Mouse (Mus musculus) liver, embryonic 11.5 days (tissue): ENCODE data around the gene Cks1b. TPM values are rescaled to one million over a fixed set of nuclear protein-coding genes. Genes with fewer than 3 reads are reported as not detected.

Experiments
- ATAC-seq: fragments of 200-750 bp; cut with Nextera tagmentation; replicated peaks from 2 replicates; pipeline ENCODE4 v1.8.0; 2017; ENCODE audit warnings: moderate number of reproducible peaks, mild to moderate bottlenecking, moderate TSS enrichment, moderate library complexity; ENCODE audit not compliant: low FRiP score
- DNase-seq: peaks from one replicate; pipeline ENCODE4 v3.0.0-alpha.2; 2017; ENCODE audit warnings: low spot score
- H3K27ac ChIP-seq: fragments of 300-500 bp; sonication (generic); 2 replicates; pipeline ENCODE4 v1.5.1; 2014; ENCODE audit warnings: mild to moderate bottlenecking, low read depth, low read length, control low read depth
- H3K27me3 ChIP-seq: fragments of 300-500 bp; sonication (generic); replicated peaks from 2 replicates; pipeline ENCODE4 v1.6.1; 2014; ENCODE audit warnings: low read length, mixed read lengths; ENCODE audit not compliant: control insufficient read depth, insufficient read depth
- H3K36me3 ChIP-seq: fragments of 300-500 bp; sonication (generic); 2 replicates; pipeline ENCODE4 v1.6.1; 2014; ENCODE audit warnings: mild to moderate bottlenecking, low read length, moderate library complexity, mixed read lengths; ENCODE audit not compliant: control insufficient read depth, insufficient read depth
- H3K4me1 ChIP-seq: fragments of 300-500 bp; sonication (generic); replicated peaks from 2 replicates; pipeline ENCODE4 v1.6.1; 2014; ENCODE audit warnings: low read length, mixed read lengths; ENCODE audit not compliant: control insufficient read depth, insufficient read depth
- H3K4me2 ChIP-seq: fragments of 300-500 bp; sonication (generic); 2 replicates; pipeline ENCODE4 v1.6.1; 2014; ENCODE audit warnings: mild to moderate bottlenecking, control low read depth, moderate library complexity
- H3K4me3 ChIP-seq: fragments of 300-500 bp; sonication (generic); 2 replicates; pipeline ENCODE4 v1.5.1; 2014; ENCODE audit warnings: low read depth, low read length, control low read depth
- H3K9ac ChIP-seq: fragments of 300-500 bp; sonication (generic); 2 replicates; pipeline ENCODE4 v1.6.1; 2014; ENCODE audit warnings: low read depth, low read length, control low read depth
- H3K9me3 ChIP-seq: fragments of 300-500 bp; sonication (generic); 2 replicates; pipeline ENCODE4 v1.6.1; 2016; ENCODE audit warnings: low read length, inconsistent platforms, mixed read lengths; ENCODE audit not compliant: control insufficient read depth
- WGBS: fragments of 180-500 bp; shearing (Covaris S2); extraction: QIAGEN DNeasy Blood & Tissue Kit; methylation state at CpG from one replicate; pipeline ENCODE4 v1.1.7; 2014; 5-methylcytosine and 5-hydroxymethylcytosine counted together
- polyA plus RNA-seq: library from polyadenylated mRNA; unstranded; fragments of >200 nt; fragmentation: Nextera tagmentation; extraction: Ambion mirVana; gene quantifications from 2 replicates; pipeline ENCODE4 v1.2.1, GENCODE M21; 2014

Cks1b gene
- 498 and 502 TPM in 2 replicates for polyA plus RNA-seq

DNA sequence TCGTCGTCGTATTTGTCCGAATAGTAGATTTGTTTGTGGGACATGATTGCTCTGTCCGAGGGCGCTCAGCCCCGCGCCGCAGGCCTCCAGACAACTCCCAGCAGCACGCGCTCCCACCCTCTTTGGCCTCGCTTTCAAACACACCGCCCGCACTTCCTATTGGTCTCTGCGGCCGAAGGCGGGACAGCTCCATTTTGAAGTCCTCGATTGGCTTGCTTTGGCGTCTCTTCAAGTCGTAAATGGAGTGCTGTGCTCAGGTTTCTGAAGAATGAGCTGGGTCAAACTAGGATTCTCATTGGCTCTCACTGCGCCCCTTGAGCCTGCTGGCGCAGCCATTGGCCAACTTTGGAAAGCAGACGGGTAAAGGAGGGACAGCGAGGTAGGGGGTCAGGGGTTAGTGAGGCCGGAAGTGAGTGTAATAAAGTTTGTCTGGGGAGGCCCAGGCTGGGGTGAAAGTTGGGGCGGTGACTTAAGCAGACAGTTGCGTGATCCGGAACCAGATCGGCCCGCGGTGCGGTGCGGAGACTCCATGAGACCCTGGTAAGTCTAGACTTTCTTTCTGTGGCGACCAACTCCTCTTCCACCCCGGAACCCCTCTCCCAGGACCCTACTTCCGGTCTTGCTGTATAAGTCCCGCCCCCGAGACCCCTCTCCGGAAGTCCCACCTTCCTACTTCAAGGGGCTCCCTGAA, at the start of gene Cks1b, which contains the start of gene Shc1:
Gene Cks1b, minus strand, starts transcription at position 214 of the 691 bp plus-strand sequence.
Gene Shc1, plus strand, starts transcription at position 274 of the 691 bp plus-strand sequence.
- Histone ChIP-seq H3K36me3 (peaks cover 26% of the 10 kb centered on the region), H3K9me3 (no peaks in the 10 kb centered on the region), H3K4me2 (peak within 1 kb of the TSS; percentile 98), H3K4me1 (peaks cover 35% of the 10 kb centered on the region), H3K27me3 (no peaks in the 10 kb centered on the region), H3K4me3 (peak within 1 kb of the TSS; percentile 63), H3K27ac (peak within 1 kb of the TSS; percentile 95), H3K9ac (peak within 1 kb of the TSS; percentile 75)
- ATAC-seq (peak; percentile 91), DNase-seq (peak; percentile 93)
- under 1% methylated on average over 39 of the region's 39 CpGs for WGBS

DNA sequence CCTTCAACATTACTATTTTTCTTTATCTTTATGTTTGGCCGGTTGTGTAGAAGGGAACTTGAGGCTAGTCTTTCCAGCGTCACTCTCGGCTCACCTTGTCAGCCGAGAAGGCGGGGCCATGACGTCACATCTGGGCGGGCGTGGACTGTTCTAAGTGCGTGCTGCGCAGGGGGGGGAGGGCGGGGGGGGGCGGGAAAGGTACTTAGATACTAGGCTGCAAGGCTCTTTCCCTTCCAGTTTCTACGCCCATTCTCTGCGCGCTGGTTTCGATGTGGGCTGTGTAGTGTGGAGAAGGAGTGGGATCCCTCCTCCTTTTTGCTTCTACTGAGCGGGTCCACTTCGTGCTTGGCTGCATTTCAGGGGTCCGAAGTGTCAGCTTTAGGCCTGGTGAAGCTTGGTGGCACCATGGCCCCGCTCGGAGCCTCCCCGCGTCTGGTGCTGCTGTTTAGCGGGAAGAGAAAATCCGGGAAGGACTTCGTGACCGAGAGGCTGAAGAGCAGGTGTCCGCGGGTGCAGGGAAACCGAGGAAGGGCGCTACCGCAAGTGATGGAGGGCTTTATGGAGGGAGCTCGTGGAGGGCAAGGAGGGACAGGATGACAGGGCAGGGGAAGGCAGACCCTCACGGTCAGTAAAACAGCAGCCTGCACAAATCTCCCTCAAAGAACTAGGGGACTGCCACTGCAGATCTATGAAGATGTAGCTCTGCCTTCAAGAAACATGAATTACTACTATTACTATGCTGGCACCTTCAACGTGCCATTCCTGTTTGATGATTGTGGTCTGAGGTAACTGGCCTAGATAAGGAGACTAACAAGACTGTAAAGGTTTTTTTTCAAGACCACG, 41.0 kb upstream of the Cks1b start:
- WGBS = under 1% methylated on average over 35 of the region's 36 CpGs
- DNase-seq (peak; percentile 92), ATAC-seq (peak; percentile 88)
- Histone ChIP-seq H3K9ac (peak overlapping the region; percentile 79), H3K4me1 (peaks cover 15% of the 10 kb centered on the region), H3K36me3 (no peaks in the 10 kb centered on the region), H3K4me3 (peak overlapping the region; percentile 77), H3K4me2 (peak overlapping the region; percentile 87), H3K27ac (peak overlapping the region; percentile 77), H3K9me3 (no peaks in the 10 kb centered on the region), H3K27me3 (no peaks in the 10 kb centered on the region)

GRCm38 (mm10) chr3:89458372-89458964, 40.3 kb upstream of the Cks1b start:
- ATAC-seq (peak; percentile 71), DNase-seq (no peak)
- 50% methylated on average over 13 of the region's 13 CpGs for WGBS
- Histone ChIP-seq H3K4me1 (peaks cover 15% of the 10 kb centered on the region), H3K4me3 (peak overlapping the region; percentile 77), H3K9me3 (no peaks in the 10 kb centered on the region), H3K36me3 (no peaks in the 10 kb centered on the region), H3K9ac (no peak overlapping the region), H3K4me2 (peak overlapping the region; percentile 87), H3K27ac (peak overlapping the region; percentile 36), H3K27me3 (no peaks in the 10 kb centered on the region)

GRCm38 (mm10) chr3:89456726-89457665, 38.8 kb upstream of the Cks1b start:
- Histone ChIP-seq H3K27me3 (no peaks in the 10 kb centered on the region), H3K4me2 (peak overlapping the region; percentile 24), H3K9me3 (no peaks in the 10 kb centered on the region), H3K27ac (no peak overlapping the region), H3K4me3 (no peak overlapping the region), H3K36me3 (no peaks in the 10 kb centered on the region), H3K9ac (no peak overlapping the region), H3K4me1 (peaks cover 15% of the 10 kb centered on the region)
- ATAC-seq (peak; percentile 46), DNase-seq (peak; percentile 84)
- WGBS = 38% methylated on average over 10 of the region's 10 CpGs

- 55% methylated on average over 1 of the region's 1 CpGs for WGBS
- Histone ChIP-seq H3K36me3 (no peaks in the 10 kb centered on the region), H3K4me3 (no peak overlapping the region), H3K4me1 (peaks cover 19% of the 10 kb centered on the region), H3K9me3 (no peaks in the 10 kb centered on the region), H3K27ac (no peak overlapping the region), H3K9ac (no peak overlapping the region), H3K27me3 (no peaks in the 10 kb centered on the region), H3K4me2 (no peak overlapping the region)
- DNase-seq (no peak), ATAC-seq (no peak)
Observed at GRCm38 (mm10) chr3:89455786-89456285, 37.7 kb upstream of the Cks1b start.

GRCm38 (mm10) chr3:89454401-89455177, 36.4 kb upstream of the Cks1b start, which contains the start of gene Pmvk:
TSS of gene Pmvk (plus strand) at chr3:89454541.
- Histone ChIP-seq H3K36me3 (no peaks in the 10 kb centered on the region), H3K9ac (no peak within 1 kb of the TSS), H3K27ac (no peak within 1 kb of the TSS), H3K4me1 (peaks cover 17% of the 10 kb centered on the region), H3K27me3 (no peaks in the 10 kb centered on the region), H3K4me2 (no peak within 1 kb of the TSS), H3K4me3 (no peak within 1 kb of the TSS), H3K9me3 (no peaks in the 10 kb centered on the region)
- ATAC-seq = no peak
- DNase-seq = no peak
- WGBS = 61% methylated on average over 10 of the region's 10 CpGs

DNA sequence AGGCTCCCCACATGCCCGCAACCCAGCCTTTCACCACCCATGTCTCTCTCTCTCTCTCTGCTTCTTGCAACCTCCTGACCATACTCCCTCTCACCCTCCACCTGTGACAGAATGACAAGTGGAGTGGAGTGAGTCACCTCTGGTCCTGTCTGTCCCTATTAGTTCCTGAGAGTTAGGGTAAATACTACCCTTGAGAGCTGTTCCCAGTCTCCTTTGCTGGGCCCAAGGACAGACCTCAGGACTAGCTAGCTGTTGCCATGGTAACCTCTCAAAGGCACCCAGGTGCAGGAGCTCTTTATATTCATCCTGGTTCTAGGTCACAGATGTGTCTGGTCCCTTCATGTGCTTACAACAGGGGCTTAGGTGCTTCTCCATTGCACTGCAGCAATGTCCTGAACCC, 33.7 kb upstream of the Cks1b start:
- Histone ChIP-seq H3K9me3 (no peaks in the 10 kb centered on the region), H3K27ac (no peak overlapping the region), H3K4me3 (no peak overlapping the region), H3K27me3 (no peaks in the 10 kb centered on the region), H3K4me2 (no peak overlapping the region), H3K4me1 (peaks cover 18% of the 10 kb centered on the region), H3K9ac (no peak overlapping the region), H3K36me3 (no peaks in the 10 kb centered on the region)
- no peak for ATAC-seq
- no peak for DNase-seq
- 76% methylated on average over 1 of the region's 1 CpGs for WGBS
